Mouse (Mus musculus): Measurements from ENCODE around the gene Asb5. TPM values are rescaled to one million over a fixed set of nuclear protein-coding genes. Genes with fewer than 3 reads are reported as not detected.
"Not testable (repeated sequence)": the region's sequence is repeated elsewhere in the genome, so short reads cannot be mapped to it uniquely, and the experiment has no call there.

Gene Asb5
- total RNA-seq (2022) = under 1 TPM in 3 of 4 experiments, not detected in 1; 0.35 to 0.91 (median 0.48) TPM

- peak; percentile 93 for DNase-seq
Measured at GRCm38 (mm10) chr8:54529382-54530296, at the start of gene Asb5, which contains the start of gene Spcs3. Gene Asb5 (plus strand): TSS chr8:54529580. Gene Spcs3 (minus strand): TSS chr8:54529998.

DNA sequence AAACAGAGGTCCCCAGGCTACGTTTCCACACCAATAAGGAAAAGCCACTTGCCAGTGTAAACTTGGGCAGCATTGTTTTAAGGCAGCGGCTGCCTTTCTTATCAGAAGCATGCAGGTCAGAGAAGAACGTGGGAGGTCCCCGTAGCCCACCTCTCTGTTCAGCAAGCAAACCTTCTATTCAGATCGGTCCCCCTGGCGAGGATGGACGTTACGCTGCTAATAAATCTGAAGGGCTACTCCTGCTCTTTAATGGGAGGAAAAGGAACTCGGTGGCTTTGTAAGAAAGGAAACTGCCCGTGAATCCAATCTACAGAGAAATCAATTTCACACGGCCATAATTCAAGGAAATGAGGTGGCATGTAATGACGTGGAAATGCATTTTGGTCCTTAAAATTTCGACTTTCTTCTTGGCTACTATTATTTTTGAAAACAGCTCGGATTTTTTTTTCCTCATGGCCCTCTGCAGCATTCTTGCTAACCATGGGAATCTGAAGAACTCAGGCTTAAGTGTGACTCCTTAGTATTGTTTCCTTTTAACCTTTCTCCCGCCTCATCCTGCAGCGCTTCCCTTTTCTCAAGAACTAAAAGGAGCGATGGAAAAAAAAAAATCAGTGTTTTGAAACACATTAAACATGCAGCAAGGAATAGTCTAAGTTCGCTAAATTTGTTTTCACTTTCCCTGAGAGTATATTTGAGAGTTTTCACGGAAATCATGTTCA is 42.7 kb upstream of the Asb5 start:
- no peak for DNase-seq

- DNase-seq = no peak
Measured at GRCm38 (mm10) chr8:54488437-54488836, 40.9 kb upstream of the Asb5 start.

- DNase-seq = no peak
Measured at GRCm38 (mm10) chr8:54491057-54491690, 38.2 kb upstream of the Asb5 start.

DNA sequence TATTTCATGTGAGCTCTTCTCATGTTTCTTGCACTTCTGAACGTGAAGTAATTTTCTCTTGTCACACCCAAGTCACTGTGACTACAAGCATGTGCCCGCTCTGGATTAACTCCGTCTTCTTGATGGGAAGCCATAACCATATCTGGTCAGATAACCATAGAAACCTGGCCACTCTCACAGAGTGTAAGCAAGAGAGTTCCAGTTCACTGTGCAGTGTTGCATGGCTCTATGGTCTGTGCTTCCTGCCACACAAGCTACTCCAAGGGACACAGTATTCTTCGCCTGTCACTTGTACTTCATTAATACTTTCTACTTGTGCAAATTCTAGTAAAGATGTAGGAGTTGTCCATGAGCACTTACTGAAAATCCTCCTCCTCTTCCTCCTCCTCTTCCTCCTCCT is 37.4 kb upstream of the Asb5 start:
- DNase-seq = no peak

DNA sequence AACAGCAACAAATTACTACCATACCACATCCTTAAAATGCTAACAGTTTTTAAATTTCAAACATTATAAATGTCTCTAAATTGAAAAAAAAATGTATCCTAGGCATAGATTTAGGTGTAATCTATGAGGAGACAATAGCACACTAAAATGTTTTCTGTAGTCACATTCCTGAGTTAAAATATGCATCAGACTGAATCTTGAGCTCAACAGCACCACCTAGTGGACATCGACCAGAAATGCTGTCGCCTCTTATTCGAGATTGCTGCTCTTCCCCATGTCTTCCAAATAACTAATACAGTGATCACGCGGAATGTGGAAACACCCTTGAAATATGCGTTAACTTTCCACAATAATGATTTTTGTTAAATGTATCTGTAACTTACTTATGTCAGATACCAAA is 36.3 kb upstream of the Asb5 start:
- DNase-seq = no peak

DNA sequence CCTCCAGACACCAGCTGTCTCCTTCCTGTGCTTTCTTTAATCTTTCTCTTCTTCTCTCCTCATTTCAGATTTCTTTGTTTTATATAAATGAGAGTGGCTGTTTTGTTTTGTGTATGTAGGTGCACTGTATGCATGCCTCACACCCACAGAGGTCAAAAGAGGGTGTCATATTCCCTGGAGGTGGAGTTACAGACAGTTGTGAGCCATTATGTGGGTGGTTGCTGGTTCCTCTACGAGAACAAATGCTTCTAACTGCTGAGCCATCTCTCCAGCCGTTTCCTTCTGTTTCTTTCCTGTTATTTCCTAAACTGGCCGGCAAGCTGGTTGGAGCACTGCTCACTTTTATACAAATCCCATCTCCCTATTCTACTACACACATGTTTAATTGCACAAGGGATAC is 35.5 kb upstream of the Asb5 start:
- no peak for DNase-seq

GRCm38 (mm10) chr8:54503104-54503503 is 26.3 kb upstream of the Asb5 start:
- DNase-seq = no peak

- no peak for DNase-seq
Measured at GRCm38 (mm10) chr8:54505060-54505459, 24.3 kb upstream of the Asb5 start.

DNA sequence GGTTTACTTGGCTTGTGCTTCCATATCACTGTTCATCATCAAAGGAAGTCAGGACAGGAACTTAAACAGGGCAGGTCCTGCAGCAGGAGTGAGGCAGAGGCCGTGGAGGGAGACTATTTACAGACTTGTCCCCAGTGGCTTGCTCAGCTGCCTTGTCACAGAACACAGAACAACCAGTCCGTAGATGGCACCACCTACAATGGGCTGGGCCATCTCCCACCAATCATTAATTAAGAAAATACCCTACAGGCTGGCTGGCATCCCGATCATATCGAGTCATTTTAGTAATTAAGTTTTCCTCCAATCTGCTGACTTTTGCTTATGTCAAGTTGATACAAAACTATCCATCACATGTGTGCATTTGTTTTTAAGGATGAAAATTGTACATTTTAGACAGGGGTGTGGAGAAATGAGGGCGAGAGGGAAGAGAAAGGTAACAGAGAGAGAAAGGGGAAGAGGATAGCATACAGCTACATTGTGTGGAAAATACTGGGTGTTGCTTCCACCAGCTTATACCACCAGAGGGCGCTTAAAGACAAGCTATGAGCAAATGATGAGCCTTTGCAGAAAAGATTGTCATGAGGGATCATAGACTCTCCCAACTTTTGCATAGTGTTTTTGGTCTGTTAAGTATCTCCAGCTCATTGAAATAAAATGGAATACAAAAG is 21.8 kb upstream of the Asb5 start:
- DNase-seq = peak; percentile 44

DNA sequence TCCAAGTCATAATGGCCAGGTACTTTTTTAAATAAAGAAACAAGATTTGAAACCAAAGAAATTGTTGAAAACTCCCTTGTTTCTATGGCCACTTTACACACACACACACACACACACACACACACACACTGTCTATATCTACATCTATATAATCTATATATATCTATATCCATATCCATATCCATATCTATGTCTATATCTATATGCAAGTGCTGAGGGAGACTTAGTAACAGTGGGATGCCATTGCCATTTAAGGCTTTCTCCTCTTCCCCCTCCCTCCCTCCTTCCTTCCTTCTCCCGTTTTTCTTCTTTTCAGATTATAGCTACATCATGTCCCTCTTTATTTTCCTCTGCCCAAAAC is 21.3 kb upstream of the Asb5 start:
- DNase-seq = no peak

DNA sequence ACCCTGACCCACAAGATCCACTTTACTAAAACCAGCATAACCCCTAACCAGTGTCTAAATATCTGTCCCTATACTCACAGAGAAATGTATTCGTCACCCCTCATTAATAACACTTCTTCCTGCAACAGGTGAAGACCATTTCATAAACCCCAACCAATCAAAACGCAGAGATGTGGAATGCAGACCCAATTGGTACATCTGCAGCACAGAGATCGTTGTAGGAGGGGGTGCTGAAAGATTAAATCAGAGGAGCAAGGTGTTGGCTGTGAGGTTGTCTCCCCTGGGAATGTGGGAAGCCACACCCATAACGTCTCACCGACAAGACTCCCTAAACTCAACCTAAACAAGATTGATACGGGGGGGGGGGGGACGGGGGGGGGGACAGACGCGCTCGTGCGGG is 20.6 kb upstream of the Asb5 start:
- no peak for DNase-seq

- no peak for DNase-seq
Measured at GRCm38 (mm10) chr8:54509221-54509721, 20.1 kb upstream of the Asb5 start.

- no peak for DNase-seq
Measured at GRCm38 (mm10) chr8:54511791-54512190, 17.6 kb upstream of the Asb5 start.

DNA sequence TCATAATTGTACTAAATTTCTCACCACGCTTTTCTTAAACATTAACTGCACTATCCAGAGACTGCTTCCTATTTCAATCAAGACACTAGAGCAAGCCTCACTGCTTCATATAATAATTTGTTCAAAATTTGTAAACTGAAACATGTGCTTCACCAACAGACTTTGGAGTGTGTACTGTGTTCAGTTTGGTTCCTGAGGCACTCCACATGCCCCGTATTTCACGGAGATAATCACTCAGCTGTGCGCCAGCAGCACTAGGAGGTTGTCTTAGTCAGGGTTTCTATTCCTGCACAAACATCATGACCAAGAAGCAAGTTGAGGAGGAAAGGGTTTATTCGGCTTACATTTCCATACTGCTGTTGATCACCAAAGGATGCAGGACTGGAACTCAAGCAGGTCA is 17.2 kb upstream of the Asb5 start:
- not testable (repeated sequence) for DNase-seq

- no peak for DNase-seq
Measured at GRCm38 (mm10) chr8:54518756-54519460, 10.5 kb upstream of the Asb5 start.

- no peak for DNase-seq
Measured at GRCm38 (mm10) chr8:54520516-54520915, 8.9 kb upstream of the Asb5 start.

DNA sequence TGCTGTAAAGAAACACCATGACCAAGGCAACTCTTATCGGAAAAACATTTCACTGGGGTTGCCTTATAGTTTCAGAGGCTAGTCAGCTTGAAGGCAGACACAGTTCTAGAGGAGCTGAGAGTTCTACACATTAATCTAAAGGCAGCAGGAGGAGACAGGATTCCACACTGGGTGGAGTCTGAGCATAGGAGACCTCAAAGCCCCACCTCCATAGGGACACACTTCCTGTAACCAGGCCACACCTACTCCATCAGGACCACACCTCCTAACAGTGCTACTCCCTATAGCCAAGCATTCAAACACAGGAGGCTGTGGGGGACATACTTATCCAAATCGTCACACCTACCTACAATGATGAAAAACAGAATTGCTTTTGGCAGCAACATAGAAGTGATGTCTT is 3.8 kb upstream of the Asb5 start:
- no peak for DNase-seq

GRCm38 (mm10) chr8:54526700-54527099 is 2.7 kb upstream of the Asb5 start:
- no peak for DNase-seq

GRCm38 (mm10) chr8:54528571-54528970 is 809 bp upstream of the Asb5 start:
- DNase-seq = no peak

GRCm38 (mm10) chr8:54535172-54535571 is 5.8 kb downstream of the Asb5 start:
- DNase-seq = no peak

DNA sequence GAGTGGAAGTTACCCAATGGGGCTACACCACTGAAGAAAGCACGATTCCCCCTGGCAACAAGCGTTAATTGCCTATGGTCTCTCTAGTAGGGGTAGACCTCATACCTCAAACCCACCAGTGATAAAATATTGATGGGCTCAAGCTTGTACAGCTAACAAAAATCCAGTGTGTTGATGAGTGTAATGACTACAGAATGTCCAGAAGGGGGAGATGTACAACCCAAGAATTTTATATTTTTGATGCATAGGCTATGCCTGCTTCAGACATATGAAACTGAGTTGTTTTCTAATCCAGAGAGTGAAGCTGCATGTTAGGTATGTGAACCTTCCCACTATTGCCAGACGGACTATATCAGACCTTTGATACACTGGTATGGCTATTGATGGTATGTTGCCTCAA is 7.9 kb downstream of the Asb5 start:
- DNase-seq = no peak
